Mouse (Mus musculus) liver, embryonic 13.5 days (tissue): ENCODE measurements around the gene Gart. TPM values are rescaled to one million over a fixed set of nuclear protein-coding genes. Genes with fewer than 3 reads are reported as not detected.

ENCODE experiments used
- ATAC-seq: fragments of 200-750 bp; cut with Nextera tagmentation; 2 replicates; pipeline ENCODE4 v1.8.0; 2017; ENCODE audit warnings: low read depth, mild to moderate bottlenecking, moderate number of reproducible peaks, moderate library complexity
- DNase-seq: peaks from one replicate; pipeline ENCODE4 v3.0.0; 2022
- H3K27ac ChIP-seq: fragments of 300-500 bp; sonication (generic); 2 replicates; pipeline ENCODE4 v1.5.1; 2015; ENCODE audit warnings: moderate library complexity, mild to moderate bottlenecking, inconsistent platforms
- H3K27me3 ChIP-seq: fragments of 300-500 bp; sonication (generic); 2 replicates; pipeline ENCODE4 v1.6.1; 2015; ENCODE audit warnings: mild to moderate bottlenecking, inconsistent platforms
- H3K36me3 ChIP-seq: fragments of 300-500 bp; sonication (generic); 2 replicates; pipeline ENCODE4 v1.6.1; 2015; ENCODE audit warnings: mild to moderate bottlenecking, inconsistent platforms
- H3K4me1 ChIP-seq: fragments of 300-500 bp; sonication (generic); replicated peaks from 2 replicates; pipeline ENCODE4 v1.6.1; 2015; ENCODE audit warnings: inconsistent platforms
- H3K4me2 ChIP-seq: fragments of 300-500 bp; sonication (generic); 2 replicates; pipeline ENCODE4 v1.6.1; 2015; ENCODE audit warnings: inconsistent platforms, mild to moderate bottlenecking, moderate library complexity
- H3K4me3 ChIP-seq: fragments of 300-500 bp; sonication (generic); replicated peaks from 2 replicates; pipeline ENCODE4 v1.5.1; 2015; ENCODE audit warnings: mild to moderate bottlenecking, inconsistent platforms
- H3K9ac ChIP-seq: fragments of 300-500 bp; sonication (generic); 2 replicates; pipeline ENCODE4 v1.6.1; 2015; ENCODE audit warnings: mild to moderate bottlenecking, inconsistent platforms
- H3K9me3 ChIP-seq: fragments of 300-500 bp; sonication (generic); replicated peaks from 2 replicates; pipeline ENCODE4 v1.6.1; 2016; ENCODE audit warnings: inconsistent platforms
- WGBS: fragments of 180-500 bp; shearing (Covaris S2); methylation state at CpG from one replicate; pipeline ENCODE4 v1.1.7; 2015; ENCODE audit not compliant: insufficient replicate concordance; 5-methylcytosine and 5-hydroxymethylcytosine counted together
- polyA plus RNA-seq: library from polyadenylated mRNA; unstranded; fragments of >200 nt; fragmentation: Nextera tagmentation; extraction: Ambion mirVana; gene quantifications from 2 replicates; pipeline ENCODE4 v1.2.1, GENCODE M21; 2015

Gart gene
- polyA plus RNA-seq, 1 experiment from 2014 or later = 116 TPM

- DNase-seq (no peak), ATAC-seq (no peak)
- no peak overlapping the region for H3K4me2 ChIP-seq
- H3K27me3 ChIP-seq = no peaks in the 10 kb centered on the region
- no peaks in the 10 kb centered on the region for H3K4me1 ChIP-seq
- peaks cover 89% of the 10 kb centered on the region for H3K36me3 ChIP-seq
- no peak overlapping the region for H3K9ac ChIP-seq
- 91% methylated on average over 4 of the region's 4 CpGs for WGBS
- H3K9me3 ChIP-seq = no peaks in the 10 kb centered on the region
- H3K27ac ChIP-seq = no peak overlapping the region
- no peak overlapping the region for H3K4me3 ChIP-seq
These were observed 27.7 kb upstream of the Gart start for GRCm38 (mm10) chr16:91674500-91674899.

GRCm38 (mm10) chr16:91663795-91664194 lies 17.0 kb upstream of the Gart start:
- no peaks in the 10 kb centered on the region for H3K4me1 ChIP-seq
- H3K9me3 ChIP-seq = peaks cover 8% of the 10 kb centered on the region; the same call in 1 of the 2 replicates
- DNase-seq (no peak), ATAC-seq (no peak)
- peaks cover 93% of the 10 kb centered on the region for H3K36me3 ChIP-seq
- H3K27me3 ChIP-seq = no peaks in the 10 kb centered on the region
- no peak overlapping the region for H3K4me2 ChIP-seq
- H3K9ac ChIP-seq = no peak overlapping the region
- 90% methylated on average over 3 of the region's 3 CpGs for WGBS
- no peak overlapping the region for H3K27ac ChIP-seq
- no peak overlapping the region for H3K4me3 ChIP-seq

GRCm38 (mm10) chr16:91662336-91662735 lies 15.6 kb upstream of the Gart start:
- H3K36me3 ChIP-seq = peaks cover 97% of the 10 kb centered on the region
- no peak overlapping the region for H3K4me2 ChIP-seq
- H3K27ac ChIP-seq = no peak overlapping the region
- DNase-seq (no peak), ATAC-seq (no peak)
- 93% methylated on average over 16 of the region's 16 CpGs for WGBS
- H3K4me1 ChIP-seq = no peaks in the 10 kb centered on the region
- no peaks in the 10 kb centered on the region for H3K27me3 ChIP-seq
- H3K9ac ChIP-seq = no peak overlapping the region
- no peak overlapping the region for H3K4me3 ChIP-seq
- H3K9me3 ChIP-seq = peaks cover 12% of the 10 kb centered on the region; the same call in 1 of the 2 replicates

- 77% methylated on average over 1 of the region's 1 CpGs for WGBS
- H3K9me3 ChIP-seq = peaks cover 12% of the 10 kb centered on the region; the same call in 1 of the 2 replicates
- no peak overlapping the region for H3K4me2 ChIP-seq
- H3K4me1 ChIP-seq = no peaks in the 10 kb centered on the region
- ATAC-seq (no peak), DNase-seq (no peak)
- H3K27ac ChIP-seq = no peak overlapping the region
- no peak overlapping the region for H3K4me3 ChIP-seq
- H3K36me3 ChIP-seq = peaks cover 97% of the 10 kb centered on the region
- no peak overlapping the region for H3K9ac ChIP-seq
- H3K27me3 ChIP-seq = no peaks in the 10 kb centered on the region
These were observed 14.6 kb upstream of the Gart start for GRCm38 (mm10) chr16:91661397-91661796.

DNA sequence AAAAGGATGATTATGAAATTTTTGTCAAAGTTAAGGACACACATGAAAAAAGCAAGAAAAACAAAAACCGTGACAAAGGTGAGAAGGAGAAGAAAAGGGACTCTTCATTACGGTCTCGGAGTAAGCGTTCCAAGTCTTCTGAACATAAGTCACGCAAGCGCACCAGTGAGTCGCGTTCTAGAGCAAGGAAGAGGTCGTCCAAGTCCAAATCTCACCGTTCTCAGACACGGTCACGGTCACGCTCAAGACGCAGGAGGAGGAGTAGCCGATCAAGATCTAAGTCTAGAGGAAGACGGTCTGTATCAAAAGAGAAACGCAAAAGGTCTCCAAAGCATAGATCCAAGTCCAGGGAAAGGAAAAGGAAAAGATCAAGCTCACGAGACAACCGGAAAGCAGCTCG lies 13.0 kb upstream of the Gart start:
- Histone ChIP-seq H3K27ac (no peak overlapping the region), H3K27me3 (no peaks in the 10 kb centered on the region), H3K4me2 (no peak overlapping the region), H3K36me3 (peaks cover 97% of the 10 kb centered on the region), H3K4me3 (no peak overlapping the region), H3K4me1 (no peaks in the 10 kb centered on the region), H3K9ac (no peak overlapping the region), H3K9me3 (peaks cover 12% of the 10 kb centered on the region; the same call in 1 of the 2 replicates)
- 96% methylated on average over 20 of the region's 20 CpGs for WGBS
- no peak for ATAC-seq
- no peak for DNase-seq

- Histone ChIP-seq H3K27ac (no peak overlapping the region), H3K36me3 (peaks cover 97% of the 10 kb centered on the region), H3K27me3 (no peaks in the 10 kb centered on the region), H3K4me2 (no peak overlapping the region), H3K9me3 (peaks cover 12% of the 10 kb centered on the region; the same call in 1 of the 2 replicates), H3K9ac (no peak overlapping the region), H3K4me3 (no peak overlapping the region), H3K4me1 (no peaks in the 10 kb centered on the region)
- 91% methylated on average over 5 of the region's 5 CpGs for WGBS
- no peak for ATAC-seq
- DNase-seq = no peak
These were observed 11.7 kb upstream of the Gart start for GRCm38 (mm10) chr16:91658471-91658870.

- Histone ChIP-seq H3K36me3 (peaks cover 93% of the 10 kb centered on the region), H3K27me3 (no peaks in the 10 kb centered on the region), H3K4me1 (peaks cover 4% of the 10 kb centered on the region), H3K4me3 (no peak overlapping the region), H3K27ac (no peak overlapping the region), H3K9ac (no peak overlapping the region), H3K4me2 (no peak overlapping the region), H3K9me3 (peaks cover 12% of the 10 kb centered on the region; the same call in 1 of the 2 replicates)
- WGBS = 96% methylated on average over 17 of the region's 17 CpGs
- ATAC-seq (no peak; the same call in 1 of the 2 replicates), DNase-seq (no peak)
These were observed 10.5 kb upstream of the Gart start for GRCm38 (mm10) chr16:91657285-91657684.

DNA sequence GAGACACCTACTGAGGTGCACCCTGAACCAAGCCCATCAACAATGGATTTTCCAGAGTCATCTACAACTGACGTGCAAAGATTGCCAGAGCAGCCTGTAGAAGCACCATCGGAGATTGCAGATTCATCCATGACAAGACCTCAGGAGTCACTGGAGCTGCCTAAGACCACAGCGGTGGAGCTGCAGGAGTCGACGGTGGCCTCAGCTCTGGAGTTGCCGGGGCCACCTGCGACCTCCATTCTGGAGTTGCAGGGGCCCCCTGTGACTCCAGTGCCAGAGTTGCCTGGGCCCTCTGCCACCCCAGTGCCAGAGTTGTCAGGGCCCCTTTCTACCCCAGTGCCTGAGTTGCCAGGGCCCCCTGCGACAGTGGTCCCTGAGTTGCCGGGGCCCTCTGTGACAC lies 8.5 kb upstream of the Gart start:
- DNase-seq (no peak), ATAC-seq (no peak; the same call in 1 of the 2 replicates)
- Histone ChIP-seq H3K9ac (no peak overlapping the region), H3K4me2 (no peak overlapping the region), H3K4me1 (peaks cover 18% of the 10 kb centered on the region), H3K27me3 (no peaks in the 10 kb centered on the region), H3K36me3 (peaks cover 90% of the 10 kb centered on the region), H3K9me3 (peaks cover 11% of the 10 kb centered on the region; the same call in 1 of the 2 replicates), H3K27ac (no peak overlapping the region), H3K4me3 (no peak overlapping the region)
- 97% methylated on average over 9 of the region's 9 CpGs for WGBS

- DNase-seq (no peak), ATAC-seq (no peak)
- WGBS = 92% methylated on average over 3 of the region's 3 CpGs
- H3K4me3 ChIP-seq = no peak overlapping the region
- no peaks in the 10 kb centered on the region for H3K27me3 ChIP-seq
- peaks cover 59% of the 10 kb centered on the region for H3K36me3 ChIP-seq
- H3K4me2 ChIP-seq = no peak overlapping the region
- H3K9ac ChIP-seq = no peak overlapping the region
- H3K4me1 ChIP-seq = peaks cover 28% of the 10 kb centered on the region
- H3K9me3 ChIP-seq = no peaks in the 10 kb centered on the region
- H3K27ac ChIP-seq = no peak overlapping the region
These were observed 5.4 kb upstream of the Gart start for GRCm38 (mm10) chr16:91652191-91652590.

GRCm38 (mm10) chr16:91649781-91650180 lies 3.0 kb upstream of the Gart start:
- H3K4me2 ChIP-seq = peak overlapping the region; percentile 41
- no peaks in the 10 kb centered on the region for H3K27me3 ChIP-seq
- H3K36me3 ChIP-seq = peaks cover 35% of the 10 kb centered on the region
- H3K9me3 ChIP-seq = no peaks in the 10 kb centered on the region
- H3K9ac ChIP-seq = peak overlapping the region; percentile 58
- ATAC-seq (no peak), DNase-seq (no peak)
- peak overlapping the region; percentile 26; the same call in 1 of the 2 replicates for H3K4me3 ChIP-seq
- peaks cover 36% of the 10 kb centered on the region for H3K4me1 ChIP-seq
- no peak overlapping the region for H3K27ac ChIP-seq

- Histone ChIP-seq H3K27ac (no peak overlapping the region), H3K9me3 (no peaks in the 10 kb centered on the region), H3K4me2 (peak overlapping the region; percentile 85), H3K36me3 (peaks cover 30% of the 10 kb centered on the region), H3K27me3 (no peaks in the 10 kb centered on the region), H3K4me1 (peaks cover 41% of the 10 kb centered on the region), H3K9ac (peak overlapping the region; percentile 76), H3K4me3 (peak overlapping the region; percentile 87)
- DNase-seq (no peak), ATAC-seq (no peak)
- 33% methylated on average over 3 of the region's 3 CpGs for WGBS
These were observed 2.5 kb upstream of the Gart start for GRCm38 (mm10) chr16:91649246-91649645.

DNA sequence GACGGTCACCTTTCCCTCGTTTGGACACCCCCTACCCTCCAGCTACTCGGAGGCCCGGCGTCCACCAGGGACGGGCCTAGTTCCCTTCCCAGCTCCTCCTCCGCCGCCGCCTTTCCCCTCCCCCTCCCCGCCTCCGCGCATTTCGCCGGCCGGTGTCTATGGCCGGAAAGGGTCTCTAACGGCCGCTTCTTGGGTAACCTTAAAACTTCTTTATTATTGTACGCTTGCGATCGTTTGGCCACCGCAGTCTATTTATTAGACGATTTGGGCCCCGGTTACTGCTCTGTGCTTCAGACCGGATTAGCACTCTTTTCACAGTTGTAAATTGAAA lies 1.4 kb upstream of the Gart start:
- Histone ChIP-seq H3K9ac (peak overlapping the region; percentile 84), H3K27ac (peak overlapping the region; percentile 95), H3K4me3 (peak overlapping the region; percentile 87), H3K9me3 (no peaks in the 10 kb centered on the region), H3K27me3 (no peaks in the 10 kb centered on the region), H3K4me2 (peak overlapping the region; percentile 85), H3K36me3 (peaks cover 27% of the 10 kb centered on the region), H3K4me1 (peaks cover 50% of the 10 kb centered on the region)
- peak; percentile 70 for DNase-seq
- peak; percentile 58 for ATAC-seq
- WGBS = under 1% methylated on average over 25 of the region's 25 CpGs
